Mouse (Mus musculus): Measurements from ENCODE around the gene Efcab11. TPM values are rescaled to one million over a fixed set of nuclear protein-coding genes. Genes with fewer than 3 reads are reported as not detected.

The Efcab11 gene
- total and polyA plus RNA-seq, 3 experiments: 2.5 to 3.5 TPM; not detected in 1

DNA sequence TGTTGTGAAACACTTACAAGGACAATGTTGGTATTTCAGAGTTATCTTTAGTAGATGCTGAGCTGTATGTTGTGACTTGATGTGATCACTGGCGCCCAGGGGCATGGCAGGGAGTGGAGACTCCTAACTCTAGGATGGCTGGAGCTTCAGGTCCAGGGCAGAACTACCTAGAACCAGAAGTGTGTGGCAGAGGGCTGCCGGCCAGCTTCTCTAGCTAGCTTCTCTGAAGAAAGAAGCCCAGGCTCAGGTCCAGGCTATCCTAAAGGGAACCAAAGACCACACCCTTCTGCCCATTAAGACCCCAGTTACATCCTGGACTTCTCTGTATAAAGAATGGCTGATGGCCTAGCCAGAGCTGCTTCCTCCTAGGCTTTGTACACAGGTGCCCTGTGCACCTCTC, 166.1 kb downstream of the Efcab11 start:
- Histone ChIP-seq H3K4me1 (ENCODE audit: control insufficient read depth in 1 of 2, insufficient read depth in 2 of 2, low read length in 2 of 2) (no peaks in the 10 kb centered on the region), H3K4me3 (ENCODE audit: control insufficient read depth in 1 of 2, insufficient read depth in 1 of 2, low read depth in 2 of 2, low read length in 2 of 2) (no peak overlapping the region), H3K27ac (ENCODE audit: control insufficient read depth, low read depth, low read length) (no peak overlapping the region), H3K27me3 (ENCODE audit: control insufficient read depth in 1 of 2, insufficient read depth in 2 of 2, low read length in 2 of 2) (no peaks in the 10 kb centered on the region), H3K79me2 (ENCODE audit: control insufficient read depth, insufficient read depth, low read length, poor library complexity) (no peaks in the 10 kb centered on the region), H3K9me3 (replicated peaks; ENCODE audit: insufficient read depth, low read length) (no peaks in the 10 kb centered on the region), H3K9ac (ENCODE audit: control insufficient read depth, low read depth, low read length, poor library complexity, severe bottlenecking) (no peak overlapping the region), H3K36me3 (ENCODE audit: control insufficient read depth in 1 of 2, insufficient read depth in 2 of 2, low read length in 2 of 2) (no peaks in the 10 kb centered on the region)
- DNase-seq (ENCODE audit: low read depth, low spot score): no peak
- TF ChIP-seq RCOR1 (IDR thresholded peaks at IDR 0.05; ENCODE audit: low read depth, low read length): no peak

DNA sequence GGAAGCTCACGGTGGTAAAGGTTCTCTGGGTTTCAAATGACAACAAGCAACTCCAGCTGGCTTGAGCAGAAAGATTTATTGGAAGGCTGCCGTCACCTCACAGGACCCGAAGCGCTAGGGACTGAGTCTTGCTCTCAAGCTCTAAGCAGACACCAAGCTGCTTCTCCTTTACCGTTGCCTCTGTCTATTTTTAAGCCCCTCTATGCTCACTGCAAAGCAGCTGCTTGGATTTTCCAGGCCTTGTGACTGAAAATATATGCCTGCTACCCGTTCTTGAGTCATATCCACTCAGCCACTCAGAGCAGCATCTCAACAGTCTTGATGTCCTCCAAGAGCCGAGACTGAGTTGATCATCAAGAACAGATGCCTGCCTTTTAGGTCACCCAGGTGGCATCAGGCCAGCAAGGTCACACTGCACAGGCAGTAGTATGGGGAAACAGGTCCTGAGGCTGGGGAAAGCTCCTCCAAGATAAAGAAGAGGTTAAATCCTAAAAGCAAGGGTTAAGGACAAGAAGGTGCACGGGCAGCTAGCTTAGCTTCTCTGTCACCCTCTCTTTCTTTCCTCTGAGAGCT, 168.1 kb downstream of the Efcab11 start:
- Histone ChIP-seq H3K27me3 (ENCODE audit: control insufficient read depth in 1 of 2, insufficient read depth in 2 of 2, low read length in 2 of 2) (no peaks in the 10 kb centered on the region), H3K27ac (ENCODE audit: control insufficient read depth, low read depth, low read length) (no peak overlapping the region), H3K4me3 (ENCODE audit: control insufficient read depth in 1 of 2, insufficient read depth in 1 of 2, low read depth in 2 of 2, low read length in 2 of 2) (no peak overlapping the region), H3K9ac (ENCODE audit: control insufficient read depth, low read depth, low read length, poor library complexity, severe bottlenecking) (no peak overlapping the region), H3K36me3 (ENCODE audit: control insufficient read depth in 1 of 2, insufficient read depth in 2 of 2, low read length in 2 of 2) (no peaks in the 10 kb centered on the region; a peak in 1 of 4 replicates), H3K9me3 (replicated peaks; ENCODE audit: insufficient read depth, low read length) (no peaks in the 10 kb centered on the region), H3K79me2 (ENCODE audit: control insufficient read depth, insufficient read depth, low read length, poor library complexity) (no peaks in the 10 kb centered on the region), H3K4me1 (ENCODE audit: control insufficient read depth in 1 of 2, insufficient read depth in 2 of 2, low read length in 2 of 2) (no peaks in the 10 kb centered on the region)
- TF ChIP-seq UBTF (IDR thresholded peaks at IDR 0.05; ENCODE audit: borderline replicate concordance, insufficient read depth, low read depth, low read length): no peak
- no peak for TF ChIP-seq EP300 (IDR thresholded peaks at IDR 0.05; ENCODE audit: low read depth in 1 of 2, low read length in 2 of 2)
- no peak for TF ChIP-seq RCOR1 (IDR thresholded peaks at IDR 0.05; ENCODE audit: low read depth, low read length)
- no peak for TF ChIP-seq POLR2AphosphoS2 (IDR thresholded peaks at IDR 0.05; ENCODE audit: low read length)
- no peak for DNase-seq (ENCODE audit: low read depth, low spot score)

DNA sequence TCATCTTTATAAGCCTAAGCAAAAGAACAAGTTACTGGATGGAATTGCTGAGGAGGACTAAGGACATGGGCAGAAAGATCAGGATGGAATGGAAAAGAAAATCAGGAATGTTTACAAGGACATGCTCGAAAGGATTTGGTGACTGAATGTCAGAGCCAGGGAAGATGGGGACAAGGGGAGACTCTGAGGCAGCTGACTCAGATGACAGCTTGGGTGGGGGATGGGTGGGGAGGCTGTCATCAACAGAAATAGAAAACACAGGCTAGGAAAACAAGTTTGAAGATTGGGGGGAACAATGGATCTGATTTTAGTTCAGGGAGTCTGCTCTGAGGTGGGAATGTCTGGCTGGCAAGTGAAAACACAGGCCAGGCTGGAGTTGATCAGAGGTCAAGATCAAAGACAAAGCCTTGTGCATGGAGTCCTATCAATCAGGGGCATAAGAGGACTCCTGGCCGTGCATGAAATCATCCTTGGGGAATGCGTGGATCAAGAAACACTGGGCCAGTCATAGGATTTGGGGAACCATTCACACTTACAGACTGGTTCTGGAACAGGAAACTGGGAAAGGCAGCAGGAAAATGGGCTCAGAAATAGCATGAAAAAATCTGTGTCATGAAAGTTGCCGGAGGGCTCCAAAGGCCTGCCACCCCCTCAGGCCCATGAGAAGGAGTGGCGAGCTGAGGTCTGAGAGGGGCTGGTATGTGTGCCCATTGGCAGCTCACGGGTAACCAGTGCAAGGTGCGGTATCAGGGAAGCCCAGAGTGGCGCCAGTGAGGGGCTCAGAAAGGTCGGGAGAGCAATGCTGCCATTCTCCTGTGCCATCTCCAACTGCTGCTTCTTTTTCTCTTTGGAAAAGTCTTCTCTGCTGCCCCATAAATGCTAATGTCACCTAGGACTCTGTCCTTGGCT, 168.9 kb downstream of the Efcab11 start:
- Histone ChIP-seq H3K4me3 (ENCODE audit: control insufficient read depth in 1 of 2, insufficient read depth in 1 of 2, low read depth in 2 of 2, low read length in 2 of 2) (no peak overlapping the region), H3K27me3 (ENCODE audit: control insufficient read depth in 1 of 2, insufficient read depth in 2 of 2, low read length in 2 of 2) (no peaks in the 10 kb centered on the region)
- TF ChIP-seq RAD21 (IDR thresholded peaks at IDR 0.05; ENCODE audit: low read depth, low read length): no peak
- no peak for TF ChIP-seq CHD1 (IDR thresholded peaks at IDR 0.05; ENCODE audit: low read depth, low read length)
- TF ChIP-seq RCOR1 (IDR thresholded peaks at IDR 0.05; ENCODE audit: low read depth, low read length): no peak
- no peak for TF ChIP-seq TCF12 (IDR thresholded peaks at IDR 0.05; ENCODE audit: low read depth, low read length)
- TF ChIP-seq MYC (IDR thresholded peaks at IDR 0.05; ENCODE audit: low read depth, low read length): no peak
- no peak for TF ChIP-seq ZKSCAN1 (IDR thresholded peaks at IDR 0.05; ENCODE audit: low read depth, low read length)
- TF ChIP-seq MEF2A (IDR thresholded peaks at IDR 0.05; ENCODE audit: extremely low read depth, insufficient replicate concordance, low read depth, low read length, poor library complexity, severe bottlenecking): no peak
- no peak for TF ChIP-seq POLR2AphosphoS2 (IDR thresholded peaks at IDR 0.05; ENCODE audit: low read length)
- no peak for TF ChIP-seq SIN3A (IDR thresholded peaks at IDR 0.05; ENCODE audit: low read length)
- no peak for TF ChIP-seq MXI1 (IDR thresholded peaks at IDR 0.05; ENCODE audit: low read depth, low read length)
- no peak for TF ChIP-seq TBP (IDR thresholded peaks at IDR 0.05; ENCODE audit: low read depth, low read length)
- TF ChIP-seq BHLHE40 (IDR thresholded peaks at IDR 0.05; ENCODE audit: borderline replicate concordance, low read depth, low read length): no peak
- TF ChIP-seq GABPA (IDR thresholded peaks at IDR 0.05; ENCODE audit: low read depth, low read length): no peak

More for the DNA sequence above, 168.9 kb downstream of the Efcab11 start:
- no peaks in the 10 kb centered on the region for H3K9me3 ChIP-seq (replicated peaks; ENCODE audit: insufficient read depth, low read length)
- no peak overlapping the region for H3K9ac ChIP-seq (ENCODE audit: control insufficient read depth, low read depth, low read length, poor library complexity, severe bottlenecking)
- H3K79me2 ChIP-seq (ENCODE audit: control insufficient read depth, insufficient read depth, low read length, poor library complexity): no peaks in the 10 kb centered on the region
- no peaks in the 10 kb centered on the region; a peak in 1 of 4 replicates for H3K36me3 ChIP-seq (ENCODE audit: control insufficient read depth in 1 of 2, insufficient read depth in 2 of 2, low read length in 2 of 2)
- H3K27ac ChIP-seq (ENCODE audit: control insufficient read depth, low read depth, low read length): no peak overlapping the region
- DNase-seq (ENCODE audit: low read depth, low spot score): no peak
- H3K4me1 ChIP-seq (ENCODE audit: control insufficient read depth in 1 of 2, insufficient read depth in 2 of 2, low read length in 2 of 2): no peaks in the 10 kb centered on the region
